Mouse (Mus musculus) heart, embryonic 16.5 days (tissue): ENCODE measurements at regions not wholly inside any gene's neighbourhood (a gene's known extent, or its start where the extent isn't known, plus 50 kb on each side); places are given as distances from the start of the nearest gene placed in this dataset.

Experiments
- ATAC-seq: fragments of 200-750 bp; cut with Nextera tagmentation; replicated peaks from 2 replicates; pipeline ENCODE4 v1.8.0; 2017; ENCODE audit warnings: moderate number of reproducible peaks; ENCODE audit not compliant: insufficient read depth, low FRiP score; ENCODE audit errors: extremely low read depth
- H3K27ac ChIP-seq: fragments of 300-500 bp; sonication (generic); 2 replicates; pipeline ENCODE4 v1.5.1; 2014; ENCODE audit warnings: mild to moderate bottlenecking, low read length, control low read depth, moderate library complexity
- H3K27me3 ChIP-seq: fragments of 300-500 bp; sonication (generic); 2 replicates; pipeline ENCODE4 v1.6.1; 2014; ENCODE audit warnings: low read length, mixed read lengths; ENCODE audit not compliant: control insufficient read depth, insufficient read depth
- H3K36me3 ChIP-seq: fragments of 300-500 bp; sonication (generic); 2 replicates; pipeline ENCODE4 v1.6.1; 2014; ENCODE audit not compliant: control insufficient read depth, insufficient read depth
- H3K4me1 ChIP-seq: fragments of 300-500 bp; sonication (generic); 2 replicates; pipeline ENCODE4 v1.6.1; 2014; ENCODE audit warnings: low read length, mixed read lengths; ENCODE audit not compliant: control insufficient read depth, insufficient read depth
- H3K4me2 ChIP-seq: fragments of 300-500 bp; sonication (generic); 2 replicates; pipeline ENCODE4 v1.6.1; 2014; ENCODE audit warnings: low read depth, mild to moderate bottlenecking, control low read depth, low read length
- H3K4me3 ChIP-seq: fragments of 300-500 bp; sonication (generic); 2 replicates; pipeline ENCODE4 v1.5.1; 2014; ENCODE audit warnings: mild to moderate bottlenecking, control low read depth, low read length
- H3K9ac ChIP-seq: fragments of 300-500 bp; sonication (generic); 2 replicates; pipeline ENCODE4 v1.6.1; 2014; ENCODE audit warnings: low read length, control low read depth
- H3K9me3 ChIP-seq: fragments of 300-500 bp; sonication (generic); replicated peaks from 2 replicates; pipeline ENCODE4 v1.6.1; 2016; ENCODE audit warnings: low read length; ENCODE audit not compliant: control insufficient read depth
- WGBS: fragments of 180-500 bp; shearing (Covaris S2); extraction: QIAGEN DNeasy Blood & Tissue Kit; methylation state at CpG from one replicate; pipeline ENCODE4 v1.1.7; 2014; 5-methylcytosine and 5-hydroxymethylcytosine counted together

DNA sequence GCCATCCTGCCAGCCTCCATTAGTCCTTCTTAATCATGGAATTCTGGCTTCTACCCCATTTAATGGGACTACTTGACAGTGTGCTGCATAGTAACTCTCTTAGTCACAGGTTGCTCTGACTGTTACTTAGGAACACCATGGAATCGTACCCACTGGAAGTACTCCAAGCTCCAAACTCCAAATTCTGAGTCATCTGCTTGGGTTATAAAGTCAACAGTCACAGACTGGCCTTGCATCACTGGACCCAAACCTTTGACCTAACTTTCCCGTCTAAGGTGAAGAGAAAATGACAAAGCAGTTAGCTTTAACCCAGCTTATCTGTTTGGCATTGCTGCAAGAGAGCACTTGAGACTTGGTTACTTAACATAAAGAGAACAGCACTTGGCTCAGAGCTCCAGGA is 126.9 kb downstream of the Zfp365 start:
- Histone ChIP-seq H3K4me3 (no peak overlapping the region), H3K4me2 (no peak overlapping the region), H3K27ac (no peak overlapping the region), H3K27me3 (no peaks in the 10 kb centered on the region), H3K4me1 (no peaks in the 10 kb centered on the region), H3K9ac (no peak overlapping the region), H3K9me3 (no peaks in the 10 kb centered on the region; the same call in 1 of the 2 replicates), H3K36me3 (no peaks in the 10 kb centered on the region)
- 56% methylated on average over 2 of the region's 2 CpGs for WGBS
- ATAC-seq, result no peak

DNA sequence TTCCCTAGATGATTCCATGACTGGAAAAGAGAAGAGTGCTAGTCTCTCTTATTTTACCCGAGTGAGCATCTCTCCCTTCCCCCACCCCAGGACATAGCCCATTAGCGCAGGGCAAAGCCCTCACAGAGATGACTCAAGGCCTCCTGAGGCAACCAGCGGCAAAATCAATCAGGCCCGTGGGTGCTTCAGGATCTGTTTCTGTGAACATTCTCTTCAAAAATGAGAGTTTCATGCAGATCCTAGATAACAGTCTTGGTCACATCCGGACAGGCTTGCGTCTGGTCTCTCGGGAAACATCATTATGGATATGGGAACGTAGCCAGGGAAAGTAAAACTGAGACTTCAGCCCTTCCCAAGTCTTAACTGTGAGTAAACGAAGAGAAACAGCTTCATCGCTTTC is 134.1 kb downstream of the Zfp365 start:
- no peaks in the 10 kb centered on the region for H3K27me3 ChIP-seq
- H3K27ac ChIP-seq, result peak overlapping the region; percentile 2; the same call in 1 of the 2 replicates
- H3K9ac ChIP-seq, result no peak overlapping the region
- no peaks in the 10 kb centered on the region for H3K9me3 ChIP-seq
- H3K4me1 ChIP-seq, result no peaks in the 10 kb centered on the region
- no peak for ATAC-seq
- no peaks in the 10 kb centered on the region for H3K36me3 ChIP-seq
- H3K4me3 ChIP-seq, result no peak overlapping the region
- 58% methylated on average over 10 of the region's 10 CpGs for WGBS
- H3K4me2 ChIP-seq, result peak overlapping the region; percentile 12; the same call in 1 of the 2 replicates

DNA sequence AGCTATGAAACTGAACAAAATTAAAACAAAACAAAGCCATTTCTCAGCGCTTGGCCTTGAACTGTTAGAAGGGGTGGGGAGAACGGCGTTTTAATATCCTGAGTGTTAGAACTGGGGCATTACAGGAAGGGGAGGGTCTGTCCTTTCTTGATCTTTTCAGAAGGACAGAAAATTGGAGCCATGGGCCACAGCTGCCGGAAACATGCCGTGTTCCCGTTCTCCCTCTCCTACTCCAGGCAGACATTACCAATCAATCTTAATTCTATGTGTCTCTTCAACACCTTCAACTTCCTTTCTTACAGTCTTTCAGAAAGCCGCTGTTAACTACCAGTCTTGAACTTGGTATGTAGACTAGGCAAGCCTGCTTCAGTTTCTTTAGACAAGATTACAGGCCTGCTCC is 134.7 kb downstream of the Zfp365 start:
- no peak overlapping the region for H3K9ac ChIP-seq
- H3K27ac ChIP-seq, result 0 out of 2 replicates have a peak overlapping the region, but pooled peaks have one; percentile 9

DNA sequence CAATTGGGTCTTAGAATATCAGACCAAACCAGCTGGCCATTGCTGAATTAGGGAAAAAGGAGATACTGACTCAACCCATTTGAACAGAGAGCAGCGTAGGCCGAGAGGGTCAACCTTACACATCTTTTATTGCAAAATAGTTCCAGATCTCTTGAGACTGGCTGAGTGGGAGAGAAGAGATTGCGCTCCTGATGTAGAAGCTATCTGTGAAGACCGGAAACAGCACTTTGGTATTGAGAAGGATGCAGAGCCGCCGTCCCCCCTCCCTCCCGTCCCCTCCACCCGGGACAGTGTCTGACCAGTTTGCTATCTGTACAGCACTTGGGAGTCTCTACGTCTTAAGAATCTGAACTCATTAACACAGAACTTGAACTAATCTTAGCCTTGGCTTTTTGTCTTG is 135.6 kb downstream of the Zfp365 start:
- H3K9me3 ChIP-seq, result no peaks in the 10 kb centered on the region
- H3K36me3 ChIP-seq, result no peaks in the 10 kb centered on the region
- 74% methylated on average over 9 of the region's 9 CpGs for WGBS
- H3K4me1 ChIP-seq, result no peaks in the 10 kb centered on the region
- H3K27me3 ChIP-seq, result no peaks in the 10 kb centered on the region
- ATAC-seq, result no peak
- no peak overlapping the region for H3K4me2 ChIP-seq
- no peak overlapping the region for H3K4me3 ChIP-seq
- no peak overlapping the region for H3K9ac ChIP-seq
- H3K27ac ChIP-seq, result no peak overlapping the region

More for the DNA sequence above, 134.7 kb downstream of the Zfp365 start:
- Histone ChIP-seq H3K27me3 (no peaks in the 10 kb centered on the region), H3K9me3 (no peaks in the 10 kb centered on the region), H3K4me1 (no peaks in the 10 kb centered on the region), H3K4me3 (no peak overlapping the region), H3K4me2 (no peak overlapping the region), H3K36me3 (no peaks in the 10 kb centered on the region)
- 79% methylated on average over 7 of the region's 7 CpGs for WGBS
- ATAC-seq, result no peak

DNA sequence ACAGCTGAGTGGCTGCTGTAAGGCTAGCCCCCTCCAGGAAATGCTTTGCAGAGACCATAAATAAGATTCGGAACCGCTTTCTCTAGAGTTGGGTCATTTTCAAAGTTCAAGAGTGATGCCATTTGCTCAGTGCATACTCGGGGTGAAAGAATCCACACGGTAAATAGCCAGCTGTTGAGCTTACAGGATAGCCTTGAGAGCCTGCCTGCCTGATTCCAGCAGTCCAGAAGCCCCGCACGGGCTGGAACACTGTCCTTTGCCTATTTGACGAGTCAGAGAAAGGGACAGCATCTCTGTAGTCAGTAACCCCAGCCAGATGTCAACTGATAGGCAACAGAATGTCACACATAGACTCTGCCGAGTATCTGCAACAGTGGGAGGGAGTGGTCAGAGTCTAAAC is 140.7 kb downstream of the Zfp365 start:
- Histone ChIP-seq H3K9ac (no peak overlapping the region), H3K4me3 (no peak overlapping the region), H3K36me3 (no peaks in the 10 kb centered on the region), H3K4me1 (no peaks in the 10 kb centered on the region), H3K27me3 (no peaks in the 10 kb centered on the region), H3K27ac (no peak overlapping the region), H3K4me2 (no peak overlapping the region), H3K9me3 (no peaks in the 10 kb centered on the region)
- WGBS, result 57% methylated on average over 8 of the region's 8 CpGs
- no peak for ATAC-seq

DNA sequence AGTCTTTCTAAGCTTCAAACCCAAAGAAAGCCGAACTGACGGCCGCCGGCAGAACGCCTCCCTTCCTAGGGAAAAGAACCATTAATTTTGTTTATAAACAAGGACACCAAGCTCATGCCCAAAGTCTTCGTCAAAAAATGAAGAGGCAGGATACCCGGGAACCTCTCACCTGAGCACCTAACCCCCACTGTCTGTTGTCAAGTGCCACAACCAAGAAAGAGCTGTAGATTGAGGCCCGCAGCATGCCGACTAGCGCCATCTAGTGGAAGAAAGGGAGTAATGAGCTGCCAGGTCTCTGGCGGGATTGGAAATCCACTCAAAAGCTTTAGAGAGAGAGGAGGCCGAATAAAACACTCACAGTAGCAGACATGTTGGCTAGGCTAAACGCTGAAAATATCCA is 146.4 kb downstream of the Zfp365 start:
- Histone ChIP-seq H3K36me3 (no peaks in the 10 kb centered on the region), H3K4me1 (no peaks in the 10 kb centered on the region), H3K4me2 (no peak overlapping the region), H3K4me3 (no peak overlapping the region), H3K9me3 (no peaks in the 10 kb centered on the region), H3K27me3 (no peaks in the 10 kb centered on the region), H3K27ac (no peak overlapping the region), H3K9ac (no peak overlapping the region)
- ATAC-seq, result no peak
- 38% methylated on average over 13 of the region's 13 CpGs for WGBS

DNA sequence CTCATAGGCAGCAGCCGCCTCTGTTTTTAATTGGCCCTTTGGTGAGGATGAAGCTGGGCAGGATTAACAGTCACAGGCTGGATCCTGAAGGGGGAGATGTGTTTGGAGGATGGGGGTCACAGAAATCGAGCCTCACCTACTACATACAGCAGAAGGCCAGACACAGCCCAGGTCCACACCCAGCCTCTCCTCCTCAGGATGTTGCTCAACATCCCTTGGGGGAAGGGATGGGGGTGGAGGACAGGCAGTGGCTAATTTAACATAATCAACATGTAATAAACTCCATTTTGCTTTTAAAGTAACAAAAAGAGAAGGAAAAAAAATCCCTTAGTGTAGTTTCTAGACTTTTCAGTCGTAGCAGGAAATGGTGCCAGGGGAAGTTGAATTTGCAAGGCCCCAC is 152.0 kb downstream of the Zfp365 start:
- Histone ChIP-seq H3K9ac (no peak overlapping the region), H3K4me2 (no peak overlapping the region), H3K36me3 (no peaks in the 10 kb centered on the region), H3K27ac (no peak overlapping the region), H3K27me3 (no peaks in the 10 kb centered on the region), H3K9me3 (no peaks in the 10 kb centered on the region), H3K4me3 (no peak overlapping the region), H3K4me1 (no peaks in the 10 kb centered on the region)
- WGBS, result 50% methylated on average over 3 of the region's 3 CpGs
- ATAC-seq, result no peak

DNA sequence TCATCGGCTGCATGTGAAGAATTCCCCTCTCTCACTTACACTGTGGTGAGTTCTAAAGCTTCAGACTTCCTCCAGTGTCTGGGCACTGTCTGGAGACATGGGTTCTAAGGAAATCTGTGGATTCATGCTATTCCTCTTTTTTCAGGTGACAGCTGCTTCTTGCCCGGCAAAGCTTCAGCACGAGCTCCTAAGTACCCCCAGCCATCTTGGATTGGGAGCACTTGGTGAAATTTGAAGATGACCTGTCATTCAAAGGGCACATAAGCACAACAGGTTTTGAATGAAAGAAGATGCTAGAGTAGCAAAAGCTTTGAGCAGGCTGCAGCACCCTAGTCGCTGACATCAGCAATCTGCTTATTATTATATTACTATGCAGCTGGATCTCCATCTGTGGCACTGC is 164.3 kb downstream of the Zfp365 start:
- ATAC-seq, result no peak
- no peaks in the 10 kb centered on the region for H3K9me3 ChIP-seq
- H3K4me1 ChIP-seq, result peaks cover 5% of the 10 kb centered on the region; the same call in 1 of the 2 replicates
- H3K36me3 ChIP-seq, result no peaks in the 10 kb centered on the region
- H3K27me3 ChIP-seq, result no peaks in the 10 kb centered on the region
- 82% methylated on average over 4 of the region's 4 CpGs for WGBS
- no peak overlapping the region for H3K27ac ChIP-seq
- H3K9ac ChIP-seq, result no peak overlapping the region
- H3K4me2 ChIP-seq, result no peak overlapping the region
- H3K4me3 ChIP-seq, result no peak overlapping the region

DNA sequence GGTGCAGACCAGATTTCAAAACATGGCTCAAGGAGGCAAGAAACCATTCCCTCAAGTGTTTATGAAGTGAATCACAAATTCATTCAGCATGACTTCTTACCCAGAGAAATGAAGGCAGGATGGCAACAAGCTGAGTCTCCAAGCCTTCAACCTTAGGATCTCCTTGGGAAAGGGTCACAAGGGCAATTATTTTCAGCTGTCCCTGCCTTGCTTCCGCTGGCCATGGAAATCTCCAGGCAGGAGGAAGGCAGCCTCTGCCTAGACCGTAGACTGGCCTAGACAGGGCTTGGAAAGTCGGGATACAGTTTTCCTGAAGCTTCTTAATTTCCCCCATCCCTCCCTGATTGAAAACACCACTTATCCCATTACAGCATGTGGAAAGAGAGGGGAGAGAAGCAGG is 165.0 kb downstream of the Zfp365 start:
- no peak overlapping the region for H3K4me2 ChIP-seq
- no peaks in the 10 kb centered on the region for H3K9me3 ChIP-seq
- H3K36me3 ChIP-seq, result no peaks in the 10 kb centered on the region
- no peak overlapping the region for H3K4me3 ChIP-seq
- 77% methylated on average over 3 of the region's 3 CpGs for WGBS
- no peak for ATAC-seq
- no peaks in the 10 kb centered on the region for H3K27me3 ChIP-seq
- no peak overlapping the region for H3K27ac ChIP-seq
- H3K9ac ChIP-seq, result no peak overlapping the region
- peaks cover 5% of the 10 kb centered on the region; the same call in 1 of the 2 replicates for H3K4me1 ChIP-seq

DNA sequence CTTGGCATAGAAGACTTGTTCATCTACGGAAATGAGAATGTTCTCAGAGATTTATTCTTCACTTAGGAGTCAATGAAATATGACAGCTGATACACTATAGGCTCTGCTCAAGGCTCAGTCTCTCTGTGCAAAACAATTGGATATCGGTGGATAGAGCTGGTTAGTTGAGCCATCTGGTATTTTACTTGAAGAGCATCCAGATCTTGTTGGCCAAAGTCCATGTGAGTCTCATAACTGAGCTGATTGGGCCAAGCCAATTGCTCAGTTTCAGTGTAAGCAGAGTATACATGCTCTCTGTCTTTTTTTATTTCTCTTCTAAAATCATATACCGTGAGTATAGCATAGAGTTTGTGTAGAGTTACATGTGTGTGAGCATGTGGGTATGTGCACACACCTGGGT is 166.3 kb downstream of the Zfp365 start:
- Histone ChIP-seq H3K27ac (no peak overlapping the region), H3K9me3 (no peaks in the 10 kb centered on the region), H3K9ac (no peak overlapping the region), H3K4me1 (no peaks in the 10 kb centered on the region), H3K4me3 (no peak overlapping the region), H3K36me3 (no peaks in the 10 kb centered on the region), H3K27me3 (no peaks in the 10 kb centered on the region), H3K4me2 (no peak overlapping the region)
- ATAC-seq, result peak; percentile 43
- WGBS, result 58% methylated on average over 3 of the region's 3 CpGs
